Mouse (Mus musculus): ENCODE data around the gene Lgals3bp. TPM values are rescaled to one million over a fixed set of nuclear protein-coding genes. Genes with fewer than 3 reads are reported as not detected.

Lgals3bp gene
- 10 to 100 TPM; 10.7 to 18.2 TPM for total RNA-seq (2021)
- long read RNA-seq, experiment 1, transcript Lgals3bp-201 (6 exons, 2,330 nt) = major isoform, 11 of 12 reads
- long read RNA-seq, experiment 1, partial matches to known transcripts = 0 of 12 reads
- long read RNA-seq, experiment 1, other reads (novel, unspliced or antisense) = 1 of 12 reads
- long read RNA-seq, experiment 2, partial matches to known transcripts = 2 of 6 reads
- long read RNA-seq, experiment 2, other reads (novel, unspliced or antisense) = 1 of 6 reads

DNA sequence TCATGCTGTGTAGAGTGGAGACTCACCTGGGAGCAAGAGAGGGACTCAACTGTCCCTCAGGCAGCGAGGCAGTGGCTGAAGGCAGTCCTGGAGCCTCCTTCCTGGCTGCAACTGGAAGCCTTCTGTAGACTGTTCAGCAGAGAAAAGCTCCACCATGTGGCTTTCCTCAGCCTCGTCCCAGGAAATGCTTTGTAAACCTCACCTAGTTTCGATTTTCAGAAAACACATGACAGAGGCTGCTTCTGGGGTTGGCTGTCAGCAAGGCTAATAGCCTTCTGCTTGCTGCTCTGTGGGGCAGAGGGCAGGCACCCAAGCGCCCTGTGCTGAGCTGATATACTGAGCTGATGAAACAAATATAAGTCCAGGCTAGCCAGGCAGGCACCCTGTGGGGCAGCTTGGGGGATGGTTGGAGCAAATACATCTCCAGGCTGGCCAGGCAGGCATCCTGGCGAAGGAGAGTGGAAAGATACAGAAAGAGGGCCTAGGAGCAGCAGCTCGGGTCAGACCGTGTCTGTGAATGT, at the start of gene Lgals3bp:
Gene Lgals3bp, minus strand, starts transcription at position 333 of the 521 bp plus-strand sequence.
- DNase-seq = peak; percentile 36

DNA sequence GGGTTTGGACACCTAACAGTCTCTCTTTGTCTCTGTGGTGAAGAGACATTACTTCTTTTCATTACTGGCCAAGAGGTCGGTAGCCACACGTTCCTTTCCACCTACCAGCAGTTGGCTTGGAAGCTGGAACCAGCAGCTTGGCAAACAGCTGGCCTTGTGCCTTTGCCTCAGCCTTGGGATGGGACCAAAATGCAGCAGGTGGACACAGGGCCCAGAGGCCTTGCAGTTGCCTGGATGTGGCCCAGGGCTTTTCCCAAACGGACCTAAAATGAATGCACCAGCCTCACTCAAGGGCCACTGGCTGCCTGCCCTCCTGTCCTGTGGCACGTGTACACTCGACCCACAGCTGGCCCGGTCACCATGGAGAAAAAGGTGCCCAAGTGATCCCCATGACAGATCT, 49.3 kb upstream of the Lgals3bp start:
- no peak for DNase-seq

DNA sequence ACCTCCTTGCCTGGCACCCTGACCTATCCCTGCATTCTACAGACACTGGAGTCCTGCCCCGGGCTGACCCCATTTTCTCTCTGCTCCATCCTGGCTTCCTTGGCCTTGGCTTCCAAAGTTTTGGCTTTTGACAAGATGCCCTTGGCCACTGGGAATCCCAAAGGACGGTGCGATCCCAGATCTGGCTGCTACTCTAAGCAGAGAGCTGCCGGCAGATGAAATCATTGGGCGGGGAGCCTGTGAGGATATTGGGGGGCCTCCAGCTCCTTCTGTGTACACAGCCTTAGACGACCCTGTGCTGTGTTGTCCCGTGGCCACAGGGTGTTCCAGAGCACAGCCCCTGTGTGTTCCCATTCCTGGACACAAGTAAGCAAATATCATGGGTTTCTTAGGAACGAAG, 46.5 kb upstream of the Lgals3bp start:
- peak; percentile 67 for DNase-seq

DNA sequence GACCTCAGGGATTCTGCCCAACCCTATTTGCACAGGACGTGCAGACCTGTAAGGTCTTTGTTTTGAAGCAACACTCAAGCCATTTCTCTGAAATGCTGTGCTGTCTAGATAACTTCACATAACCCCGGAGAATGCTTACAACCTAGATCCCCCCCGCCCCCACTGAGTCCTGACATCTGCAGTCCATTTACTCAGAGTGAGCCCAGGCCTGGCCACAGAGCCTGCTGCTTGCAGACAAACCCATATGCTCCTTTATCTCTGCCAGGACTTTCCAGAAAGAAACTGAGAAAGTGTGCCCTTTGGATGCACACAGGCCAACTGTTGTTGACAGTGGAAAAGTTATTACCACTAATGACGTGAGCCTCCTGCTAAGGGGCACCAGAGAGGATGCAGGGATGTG, 45.5 kb upstream of the Lgals3bp start:
- DNase-seq = no peak

DNA sequence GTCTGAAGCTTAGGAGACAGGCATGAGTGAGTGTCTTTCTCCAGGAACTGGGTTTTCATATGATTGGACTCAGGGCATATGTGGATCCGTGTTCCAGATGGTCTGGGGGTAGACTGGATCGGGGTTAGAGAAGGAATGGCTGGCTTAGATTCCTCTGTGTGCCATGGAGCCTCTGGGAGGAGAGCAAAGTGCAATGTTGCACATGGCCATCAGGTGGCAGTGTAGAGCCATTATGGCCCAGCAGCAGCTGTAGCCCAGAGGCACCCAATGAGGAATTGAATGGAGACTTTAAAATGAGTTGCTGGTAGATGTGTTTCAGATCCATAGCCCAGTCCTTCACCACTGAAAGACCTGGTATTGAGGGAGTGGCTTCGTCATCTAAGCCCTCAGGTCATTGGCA, 44.0 kb upstream of the Lgals3bp start:
- DNase-seq = peak; percentile 72

DNA sequence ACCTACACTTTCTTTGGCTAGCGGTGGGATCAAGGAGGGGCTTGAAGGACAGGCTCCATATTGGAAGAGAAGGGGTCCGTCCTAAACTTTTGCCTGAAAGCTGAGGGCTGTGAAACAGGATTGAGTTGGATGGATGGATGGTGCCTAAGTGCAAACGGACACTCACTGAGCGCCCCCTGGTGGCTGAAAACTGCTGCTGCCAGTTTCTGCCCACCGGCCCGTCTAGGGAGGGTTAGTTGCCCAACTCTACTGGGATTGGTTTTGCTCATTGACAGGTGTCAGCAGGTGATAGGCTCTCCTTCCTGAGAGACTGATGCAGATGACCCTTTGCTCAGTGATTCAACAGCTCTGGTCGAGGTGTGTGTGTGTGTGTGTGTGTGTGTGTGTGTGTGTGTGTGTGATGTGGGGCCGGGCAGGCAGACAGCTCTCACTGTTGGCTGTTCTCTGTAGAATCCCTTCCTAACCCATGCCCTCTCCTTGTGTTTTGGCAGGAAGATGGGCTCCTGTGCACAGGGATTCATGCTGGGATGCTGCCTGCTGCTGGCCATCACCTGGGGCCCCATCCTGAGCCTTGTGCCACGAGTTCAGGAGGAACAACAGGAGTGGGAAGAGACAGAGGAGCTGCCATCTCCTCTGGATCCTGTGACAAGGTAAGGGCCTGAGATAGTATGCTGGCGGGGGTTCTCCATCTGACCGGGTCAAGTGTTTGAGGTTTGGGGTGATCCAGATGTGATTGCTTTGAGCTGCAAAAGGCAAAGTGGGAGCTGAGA, 41.5 kb upstream of the Lgals3bp start:
- DNase-seq = peak; percentile 91

DNA sequence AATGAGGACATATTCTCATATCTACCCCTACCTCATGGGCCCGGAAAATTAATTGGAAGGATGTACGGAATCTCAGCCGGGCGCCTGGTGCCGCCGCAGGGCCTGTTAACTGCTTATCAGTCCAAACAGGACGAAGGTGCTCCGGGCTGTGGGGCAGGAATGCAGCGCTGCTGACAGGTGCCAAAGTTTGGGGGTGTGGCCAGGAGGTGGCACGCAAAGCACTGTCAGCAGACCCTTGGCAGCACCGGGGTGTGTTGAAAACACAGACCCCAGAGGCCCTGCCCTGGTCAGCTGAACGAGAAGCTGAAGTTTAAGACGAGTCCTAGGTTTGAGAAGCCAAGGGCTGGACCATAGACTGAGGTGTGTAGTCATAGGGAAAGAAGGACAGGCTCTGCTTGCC, 40.8 kb upstream of the Lgals3bp start:
- DNase-seq = no peak

DNA sequence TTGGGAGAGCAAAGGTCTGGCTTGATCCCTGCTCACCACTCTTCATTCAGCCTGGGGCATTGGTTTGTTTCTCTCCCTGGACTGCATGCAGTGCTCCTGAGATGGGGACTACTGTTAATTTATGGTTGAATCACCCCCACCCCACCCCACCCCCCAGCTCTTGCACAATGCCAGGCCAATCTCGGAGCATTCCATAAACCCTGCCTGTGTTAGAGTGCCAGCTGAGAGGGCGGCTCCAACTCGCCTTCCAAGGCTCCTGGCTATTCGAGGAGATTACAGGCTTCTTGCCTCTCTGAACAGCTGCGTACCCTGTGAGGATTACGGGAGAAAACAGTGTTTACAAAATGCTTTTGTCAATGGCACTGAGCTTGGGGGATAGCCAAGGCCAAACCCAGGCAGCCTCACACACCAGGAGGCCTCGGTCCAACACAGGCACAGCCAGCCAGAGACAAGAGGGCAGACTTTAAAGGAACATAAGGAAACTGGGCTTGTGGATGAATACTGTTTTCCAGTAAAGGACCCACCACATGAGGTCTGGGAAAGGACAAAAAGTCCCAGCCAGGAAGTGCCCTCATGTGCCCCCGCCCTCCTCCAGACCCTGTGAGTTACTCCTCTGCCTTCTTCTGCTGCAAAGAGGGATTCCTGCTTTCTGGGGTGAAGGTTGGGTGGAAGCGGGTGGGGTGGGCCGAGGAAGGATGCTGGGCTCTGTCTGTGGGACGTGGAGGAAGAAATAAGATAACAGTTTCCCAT, 36.9 kb upstream of the Lgals3bp start:
- no peak for DNase-seq

DNA sequence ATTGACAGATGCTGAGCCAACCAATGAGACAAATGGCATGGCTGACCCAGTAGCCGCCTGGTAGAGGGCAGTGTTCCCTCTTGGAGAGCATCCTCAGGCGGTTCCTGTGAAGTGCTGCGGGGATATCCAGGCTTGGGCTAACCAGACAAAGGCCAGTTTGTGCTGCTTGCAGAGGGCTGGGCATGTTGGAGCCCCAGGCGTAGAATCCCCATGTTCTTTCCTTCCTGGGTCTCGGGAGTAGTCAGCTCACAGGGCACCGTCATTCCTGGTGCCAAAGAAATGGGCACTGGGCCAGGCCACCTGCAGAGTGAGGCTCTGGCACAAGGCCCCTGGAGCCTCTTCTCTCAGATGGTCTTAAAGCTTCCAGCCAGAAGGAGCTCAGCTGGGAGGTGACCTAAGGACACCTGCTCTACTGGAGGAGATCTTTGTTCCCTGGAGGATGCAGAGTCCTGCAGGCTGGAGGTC, 34.6 kb upstream of the Lgals3bp start:
- peak; percentile 50 for DNase-seq

DNA sequence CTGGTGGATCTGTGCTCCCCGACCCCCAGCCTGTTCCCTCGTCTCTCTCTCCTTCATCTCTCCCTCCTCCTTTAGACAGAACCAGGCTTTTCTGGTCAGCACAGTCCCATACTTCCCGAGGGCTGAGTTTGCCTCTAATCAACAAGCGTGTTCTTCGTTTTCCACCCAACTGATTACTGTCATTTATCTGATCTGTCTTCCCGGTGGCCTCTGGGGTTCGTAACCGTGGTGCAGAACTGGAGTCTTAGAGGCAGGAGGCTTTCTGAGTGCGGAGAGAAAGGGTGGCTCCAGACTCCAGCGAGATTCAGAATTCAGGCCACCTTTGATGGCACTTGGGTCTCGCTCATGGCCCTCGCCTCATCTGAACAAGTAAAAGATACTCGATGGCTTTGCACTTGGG, 32.2 kb upstream of the Lgals3bp start:
- no peak for DNase-seq

DNA sequence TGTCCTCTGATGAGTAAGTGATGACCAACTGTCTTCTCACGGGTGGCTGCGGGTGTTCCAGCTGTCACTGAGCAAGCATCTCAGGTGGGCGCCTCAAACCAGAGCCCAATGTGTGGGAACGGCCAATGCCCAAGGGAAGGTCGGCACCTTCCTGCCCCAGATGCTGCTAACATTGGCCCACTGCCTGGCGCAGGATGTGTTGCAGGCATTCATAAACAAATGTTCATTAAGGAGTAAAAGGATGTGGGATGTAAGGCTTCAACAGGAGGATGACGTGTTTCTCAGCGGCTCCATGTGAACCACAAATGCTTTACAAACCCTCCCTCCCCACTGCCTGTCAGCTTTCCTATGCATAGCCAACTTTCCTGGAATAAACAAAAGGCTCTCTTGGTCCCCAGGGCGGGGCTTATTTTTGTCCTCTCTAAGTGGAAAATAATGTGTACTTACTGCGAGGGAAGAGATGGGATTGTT, 31.5 kb upstream of the Lgals3bp start:
- DNase-seq = no peak

DNA sequence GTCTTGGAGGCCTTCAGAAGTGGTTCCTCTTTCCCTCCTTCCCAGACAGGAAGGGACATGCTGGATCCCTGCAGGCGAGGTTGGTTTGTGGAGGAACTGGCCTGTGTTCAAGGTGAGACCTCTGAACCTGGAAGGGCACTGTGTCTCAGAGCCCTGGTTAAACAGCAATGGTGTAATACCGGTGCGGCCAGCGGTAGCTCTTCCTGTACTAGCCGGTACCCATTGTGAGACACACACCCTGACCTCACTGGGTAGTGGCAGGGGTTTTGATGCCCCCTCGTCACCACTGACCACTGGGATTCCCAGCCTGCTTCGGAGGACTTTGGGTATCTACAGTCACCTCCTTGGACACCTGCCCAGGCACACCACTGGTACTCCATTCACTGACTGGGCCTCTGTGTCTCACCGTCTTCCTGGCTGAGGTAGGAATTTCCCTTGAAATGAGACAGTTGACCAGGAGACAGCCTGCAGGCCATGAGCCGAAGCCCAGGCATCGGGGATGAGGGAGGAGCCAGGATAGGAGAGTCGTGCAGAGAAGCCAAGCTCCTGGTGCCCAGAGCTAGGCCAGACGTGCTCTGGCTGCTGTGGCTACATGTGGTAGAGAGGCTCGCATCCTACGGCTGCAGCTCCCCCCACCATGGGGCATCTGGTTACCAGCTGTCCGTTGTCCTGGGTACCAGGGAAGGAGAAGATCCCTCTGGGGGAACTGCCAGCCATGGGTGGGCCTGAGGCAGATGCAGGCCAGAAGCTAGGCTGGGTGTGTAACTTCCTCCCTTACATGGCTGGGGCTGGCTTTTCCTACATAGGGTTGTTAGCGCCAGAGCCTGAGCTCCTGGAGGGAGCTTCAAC, 29.4 kb upstream of the Lgals3bp start:
- no peak for DNase-seq

DNA sequence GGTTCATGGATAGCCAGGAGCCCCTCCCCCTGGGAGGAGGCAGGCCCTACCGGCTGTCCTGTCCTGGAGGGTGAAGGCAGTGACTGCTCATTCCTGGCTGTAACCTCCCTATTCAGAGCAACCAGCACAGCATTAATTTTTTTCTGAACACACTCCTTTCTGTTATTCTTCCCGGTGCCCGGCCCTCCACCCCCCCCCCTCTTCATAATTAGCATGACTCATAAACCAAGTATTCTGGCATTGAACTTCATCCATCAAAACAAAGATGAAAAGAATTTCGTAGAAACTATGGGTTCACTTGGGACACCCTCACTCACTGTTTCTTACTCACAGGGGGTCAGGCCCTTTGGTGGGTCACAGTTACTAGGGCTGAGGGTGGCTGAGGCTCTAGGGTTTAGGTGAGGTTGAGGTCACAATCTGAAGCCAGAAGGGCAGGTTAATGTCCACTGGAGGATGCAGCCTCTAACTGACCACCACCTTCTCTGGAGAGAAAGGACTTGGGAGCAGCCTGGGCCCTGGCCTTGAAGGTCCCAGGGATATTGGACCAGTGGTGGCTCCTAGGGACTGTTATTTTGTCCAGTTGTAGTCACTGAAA, 28.5 kb upstream of the Lgals3bp start:
- no peak for DNase-seq

DNA sequence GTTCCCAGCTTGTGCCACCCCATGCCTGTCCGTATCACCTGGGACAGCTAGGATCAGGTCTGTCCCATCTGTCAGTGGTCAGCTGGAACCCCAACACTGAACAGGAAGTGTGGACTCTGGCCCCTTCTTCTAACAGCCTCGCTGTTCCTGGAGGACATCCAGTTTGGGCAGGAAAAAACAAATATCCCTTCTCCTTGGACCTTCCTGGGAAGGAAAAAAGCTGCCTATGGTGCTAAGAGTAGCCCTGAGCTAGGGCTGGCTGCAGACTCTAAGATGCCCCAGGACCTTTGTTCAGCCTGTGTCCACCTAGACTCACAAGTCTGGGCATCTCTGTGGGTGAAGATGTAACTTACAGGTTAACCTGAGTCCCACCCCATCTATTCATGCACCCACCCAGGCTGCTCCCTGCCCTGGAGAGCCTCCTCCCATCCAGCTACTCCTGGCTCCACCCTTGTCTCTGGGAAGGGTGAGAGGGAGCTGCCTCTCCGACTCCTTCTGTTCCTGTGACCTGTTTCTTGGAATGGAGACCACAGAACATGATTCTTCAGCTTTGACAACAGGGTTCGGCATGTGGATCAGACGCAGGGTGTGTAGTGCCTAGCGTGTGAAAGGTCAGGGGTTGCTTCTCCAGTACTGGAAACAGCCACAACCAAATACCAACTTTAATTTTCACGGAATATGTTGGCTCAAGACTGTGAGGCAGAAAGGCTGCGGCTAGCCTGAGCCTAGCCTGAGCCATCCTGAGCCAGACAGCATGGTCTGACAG, 27.2 kb upstream of the Lgals3bp start:
- DNase-seq = no peak

DNA sequence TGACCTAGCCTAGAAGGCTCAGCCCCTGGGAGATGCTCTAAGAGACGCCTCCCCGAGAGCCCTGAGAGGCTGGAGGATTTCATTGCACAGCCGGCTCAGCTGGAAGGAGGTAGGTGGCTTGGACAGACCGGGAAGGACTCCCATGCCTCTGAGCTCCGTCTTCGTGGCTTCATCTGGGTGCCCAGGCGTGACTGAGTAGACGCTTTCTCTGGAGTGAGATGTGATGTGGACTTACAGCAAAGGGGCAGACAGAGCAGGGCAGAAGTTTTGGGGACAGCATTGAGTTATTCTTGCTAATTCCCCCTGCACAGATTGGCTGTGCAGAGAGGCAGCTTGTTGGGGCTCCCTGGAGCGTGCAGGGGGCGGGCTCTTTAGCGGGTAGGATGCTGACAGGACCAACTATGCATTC, 26.6 kb upstream of the Lgals3bp start:
- DNase-seq = peak; percentile 42

DNA sequence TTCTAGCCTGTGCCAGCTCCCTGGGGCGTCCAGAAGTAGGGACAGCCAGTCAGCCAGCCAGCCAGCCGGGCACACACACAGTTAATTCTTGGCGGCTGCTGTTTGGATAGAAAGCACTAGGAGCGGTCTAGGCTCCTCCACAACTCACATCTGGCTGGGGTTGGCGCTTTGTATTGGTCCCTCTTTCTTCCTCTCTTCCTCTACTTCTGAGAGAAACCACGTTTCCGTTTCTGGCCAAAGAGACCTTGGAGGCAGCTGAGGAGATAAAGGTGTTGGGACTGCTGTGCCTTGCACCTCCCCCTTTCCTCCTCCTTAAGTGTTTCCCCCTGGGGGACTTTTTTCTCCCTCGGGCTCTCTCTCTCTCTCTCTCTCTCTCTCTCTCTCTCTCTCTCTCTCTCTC, 26.1 kb upstream of the Lgals3bp start, which contains the start of gene C1qtnf1:
Gene C1qtnf1, plus strand, starts transcription at position 218 of the 400 bp plus-strand sequence.
- no peak for DNase-seq

DNA sequence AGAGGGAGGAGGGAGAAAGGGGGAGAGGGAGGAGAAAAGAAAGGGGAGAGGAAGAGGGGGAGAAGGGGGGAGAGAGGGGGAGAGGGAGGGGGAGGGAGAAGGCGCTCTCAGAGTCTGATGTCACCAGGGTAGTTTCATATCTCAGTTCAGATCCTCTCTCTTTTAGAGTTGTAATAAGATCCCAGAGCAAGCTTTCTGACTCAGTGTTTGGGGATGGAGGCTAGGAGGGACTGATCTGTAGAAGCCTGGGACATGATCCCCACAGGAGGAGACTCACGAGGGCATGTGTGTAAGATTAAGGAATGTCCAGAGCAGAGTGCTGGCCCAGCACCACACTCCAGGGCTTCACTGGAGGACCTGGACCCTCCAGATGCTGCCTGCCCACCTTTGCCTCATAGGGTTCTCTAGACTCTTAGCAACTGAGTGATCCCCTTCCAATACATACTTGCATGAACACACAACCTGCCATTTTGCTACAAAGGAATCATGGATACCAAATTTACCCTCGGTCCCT, 25.4 kb upstream of the Lgals3bp start:
- no peak for DNase-seq

DNA sequence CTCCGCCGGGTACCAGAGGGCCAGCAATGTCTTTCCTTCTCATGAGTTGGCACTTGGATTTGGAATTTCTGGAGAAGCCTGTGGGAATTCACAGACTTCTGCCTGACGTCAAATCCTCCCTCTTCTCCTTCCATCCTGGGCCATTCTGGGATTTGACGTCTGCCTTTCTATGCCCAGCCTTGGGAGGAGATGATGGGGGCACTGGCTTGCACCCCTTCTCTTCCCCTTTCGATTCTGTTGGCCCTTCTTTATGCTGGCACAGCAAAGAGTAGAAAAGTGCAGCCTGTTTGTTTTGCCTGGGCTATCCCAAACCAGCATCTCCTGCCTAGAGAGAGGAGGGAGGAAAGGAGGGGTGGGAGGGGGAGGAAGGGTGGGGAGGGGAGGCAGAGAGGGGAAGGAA, 24.9 kb upstream of the Lgals3bp start:
- no peak for DNase-seq

DNA sequence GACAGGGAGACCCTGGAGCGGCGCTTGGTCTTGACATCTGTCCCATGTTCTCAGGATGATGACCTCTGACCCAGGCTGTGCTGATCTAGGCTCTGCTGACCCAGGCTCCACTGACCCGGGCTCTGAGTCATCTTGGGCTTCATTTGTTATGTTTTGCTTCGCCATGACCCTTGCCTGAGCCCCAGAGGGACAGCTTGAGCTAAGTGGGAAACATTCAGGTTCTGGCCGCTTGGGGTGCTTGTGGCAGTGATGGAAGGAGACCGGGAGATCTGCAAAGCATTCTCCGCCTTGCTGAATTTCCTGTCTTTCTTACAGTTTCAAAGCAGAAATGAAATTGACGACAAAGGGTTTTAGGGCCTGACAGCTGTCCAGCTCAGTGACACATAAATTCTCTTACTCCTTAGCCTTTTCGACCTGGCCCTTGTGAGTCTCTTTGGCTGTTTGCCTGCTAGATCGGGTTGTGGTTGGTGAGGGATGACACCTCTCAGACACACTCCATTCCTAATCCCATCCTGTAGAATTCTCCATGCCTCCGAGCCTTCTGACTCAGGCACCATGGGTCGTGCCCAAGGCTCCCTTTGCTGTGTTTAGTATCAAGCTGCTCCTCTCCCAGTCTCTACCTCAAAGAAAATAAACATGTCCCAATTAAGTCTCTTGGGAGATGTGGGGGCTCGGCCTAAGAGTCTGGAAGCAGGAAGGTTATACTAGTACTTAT, 22.9 kb upstream of the Lgals3bp start:
- DNase-seq = no peak

Measured in gastrocnemius, postnatal 10 days (tissue).